Mouse (Mus musculus): Measurements from ENCODE around the gene Slc6a17.

GRCm38 (mm10) chr3:107500301-107500700 lies 17.5 kb downstream of the Slc6a17 start:
- TF ChIP-seq CTCF (IDR thresholded peaks at IDR 0.05) (no peak), POLR2A (IDR thresholded peaks at IDR 0.05; ENCODE audit: insufficient read depth, low read depth, low read length) (no peak)

Data from heart, adult 2 months (tissue).